Mouse (Mus musculus) liver, postnatal 0 days (tissue): ENCODE measurements at regions not wholly inside any gene's neighbourhood (a gene's known extent, or its start where the extent isn't known, plus 50 kb on each side); places are given as distances from the start of the nearest gene placed in this dataset.

ENCODE experiments used
- ATAC-seq: fragments of 200-750 bp; cut with Nextera tagmentation; 2 replicates; pipeline ENCODE4 v1.8.0; 2017; ENCODE audit warnings: mild to moderate bottlenecking, moderate library complexity
- DNase-seq: peaks from one replicate; pipeline ENCODE4 v3.0.0-alpha.2; 2016
- H3K27ac ChIP-seq: fragments of 300-500 bp; sonication (generic); 2 replicates; pipeline ENCODE4 v1.5.1; 2014; ENCODE audit warnings: antibody characterized with exemption, moderate library complexity, mild to moderate bottlenecking, low read depth
- H3K27me3 ChIP-seq: fragments of 300-500 bp; sonication (generic); 2 replicates; pipeline ENCODE4 v1.6.1; 2014; ENCODE audit warnings: low read length, control low read depth, mixed read lengths; ENCODE audit not compliant: insufficient read depth
- H3K36me3 ChIP-seq: fragments of 300-500 bp; sonication (generic); replicated peaks from 2 replicates; pipeline ENCODE4 v1.6.1; 2014; ENCODE audit warnings: mild to moderate bottlenecking, control low read depth, low read length, moderate library complexity, mixed read lengths; ENCODE audit not compliant: insufficient read depth
- H3K4me1 ChIP-seq: fragments of 300-500 bp; sonication (generic); 2 replicates; pipeline ENCODE4 v1.6.1; 2014; ENCODE audit warnings: antibody characterized with exemption, mild to moderate bottlenecking, control low read depth; ENCODE audit not compliant: insufficient read depth
- H3K4me2 ChIP-seq: fragments of 300-500 bp; sonication (generic); 2 replicates; pipeline ENCODE4 v1.6.1; 2014; ENCODE audit warnings: low read depth, mild to moderate bottlenecking, low read length, moderate library complexity, mixed read lengths
- H3K4me3 ChIP-seq: fragments of 300-500 bp; sonication (generic); 2 replicates; pipeline ENCODE4 v1.5.1; 2014; ENCODE audit warnings: low read depth, low read length
- H3K9ac ChIP-seq: fragments of 300-500 bp; sonication (generic); replicated peaks from 2 replicates; pipeline ENCODE4 v1.6.1; 2014; ENCODE audit warnings: mild to moderate bottlenecking, moderate library complexity
- H3K9me3 ChIP-seq: fragments of 300-500 bp; sonication (generic); 2 replicates; pipeline ENCODE4 v1.6.1; 2016; ENCODE audit warnings: mild to moderate bottlenecking, control low read depth, low read length, mixed read lengths
- CTCF ChIP-seq: sonication (generic); IDR thresholded peaks from 2 replicates; pipeline ENCODE4 v1.5.1; 2016; ENCODE audit warnings: antibody characterized with exemption, low read depth
- EP300 ChIP-seq: IDR thresholded peaks from 2 replicates; pipeline ENCODE4 v1.6.1; 2016; ENCODE audit warnings: antibody characterized with exemption, low read depth, mild to moderate bottlenecking
- WGBS: fragments of 180-500 bp; shearing (Covaris S2); extraction: QIAGEN DNeasy Blood & Tissue Kit; methylation state at CpG from one replicate; pipeline ENCODE4 v1.1.7; 2014; ENCODE audit not compliant: insufficient replicate concordance; 5-methylcytosine and 5-hydroxymethylcytosine counted together

DNA sequence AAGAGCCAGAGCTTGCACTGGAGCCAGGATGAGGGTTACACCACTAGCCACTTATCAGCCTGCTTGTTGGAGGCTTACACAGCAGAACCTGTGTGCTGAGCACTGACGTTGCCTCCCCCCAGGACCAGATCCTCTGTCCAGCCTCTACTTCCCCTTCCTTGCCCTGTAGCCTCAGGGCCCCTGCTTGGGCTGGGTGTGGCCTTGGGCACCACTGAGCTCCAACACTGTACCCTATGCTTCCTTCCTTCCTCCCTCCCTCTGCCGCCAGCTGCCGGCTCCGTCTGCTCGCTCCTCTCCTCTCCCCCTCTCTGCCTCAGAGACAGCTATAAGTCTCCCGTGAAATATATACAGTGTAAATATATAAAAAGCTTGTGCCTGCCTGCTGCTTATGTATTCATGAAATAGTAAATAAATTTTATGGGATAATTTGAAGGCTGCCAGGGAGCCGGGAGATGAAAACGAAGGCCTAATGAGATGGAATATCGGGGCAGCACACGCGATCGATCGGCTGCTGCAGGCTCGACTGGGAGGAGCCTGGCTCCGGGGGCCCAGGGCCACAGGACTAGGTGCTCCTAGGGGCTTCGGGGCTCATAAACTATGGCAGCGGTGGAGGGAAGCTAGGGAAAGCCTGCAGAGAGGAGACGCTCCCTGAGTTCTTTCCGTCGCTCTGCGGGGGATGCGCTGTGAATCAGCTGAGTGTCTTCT is 135.6 kb downstream of the Rbm19 start:
- Histone ChIP-seq H3K4me3 (no peak overlapping the region), H3K27ac (no peak overlapping the region), H3K9ac (no peak overlapping the region), H3K36me3 (no peaks in the 10 kb centered on the region), H3K27me3 (peaks cover 13% of the 10 kb centered on the region; the same call in 1 of the 2 replicates), H3K4me1 (no peaks in the 10 kb centered on the region), H3K9me3 (no peaks in the 10 kb centered on the region), H3K4me2 (peak overlapping the region; percentile 29; the same call in 1 of the 2 replicates)
- WGBS = 8% methylated on average over 22 of the region's 22 CpGs
- TF ChIP-seq CTCF = no peak
- no peak for TF ChIP-seq EP300
- ATAC-seq (no peak), DNase-seq (no peak)

DNA sequence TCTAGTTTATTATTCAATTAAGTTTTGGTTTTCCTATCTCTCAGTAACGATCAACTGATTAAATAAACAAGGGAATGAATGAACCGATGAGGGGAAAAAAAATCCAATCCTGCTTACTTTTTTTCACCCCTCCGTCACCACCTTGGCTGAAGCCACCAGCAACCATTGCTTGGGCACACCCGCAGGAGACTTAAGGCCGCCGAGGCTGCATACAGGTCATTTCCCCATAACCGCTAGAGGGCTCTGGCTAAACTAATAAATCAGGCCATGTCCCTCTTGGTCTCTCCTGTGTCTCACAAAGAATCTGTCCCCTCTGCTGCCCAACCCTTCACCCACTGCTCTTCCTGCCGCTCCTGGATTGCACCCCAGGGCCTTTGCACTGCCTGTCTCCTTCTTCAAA is 136.3 kb downstream of the Rbm19 start:
- no peak for DNase-seq
- peaks cover 13% of the 10 kb centered on the region; the same call in 1 of the 2 replicates for H3K27me3 ChIP-seq
- H3K4me1 ChIP-seq = no peaks in the 10 kb centered on the region
- H3K27ac ChIP-seq = no peak overlapping the region
- no peak overlapping the region for H3K4me3 ChIP-seq
- TF ChIP-seq EP300 (no peak), CTCF (peak; percentile 47)
- no peak overlapping the region for H3K4me2 ChIP-seq
- H3K36me3 ChIP-seq = no peaks in the 10 kb centered on the region
- H3K9me3 ChIP-seq = no peaks in the 10 kb centered on the region
- ATAC-seq = no peak
- WGBS = 10% methylated on average over 8 of the region's 8 CpGs
- H3K9ac ChIP-seq = no peak overlapping the region

DNA sequence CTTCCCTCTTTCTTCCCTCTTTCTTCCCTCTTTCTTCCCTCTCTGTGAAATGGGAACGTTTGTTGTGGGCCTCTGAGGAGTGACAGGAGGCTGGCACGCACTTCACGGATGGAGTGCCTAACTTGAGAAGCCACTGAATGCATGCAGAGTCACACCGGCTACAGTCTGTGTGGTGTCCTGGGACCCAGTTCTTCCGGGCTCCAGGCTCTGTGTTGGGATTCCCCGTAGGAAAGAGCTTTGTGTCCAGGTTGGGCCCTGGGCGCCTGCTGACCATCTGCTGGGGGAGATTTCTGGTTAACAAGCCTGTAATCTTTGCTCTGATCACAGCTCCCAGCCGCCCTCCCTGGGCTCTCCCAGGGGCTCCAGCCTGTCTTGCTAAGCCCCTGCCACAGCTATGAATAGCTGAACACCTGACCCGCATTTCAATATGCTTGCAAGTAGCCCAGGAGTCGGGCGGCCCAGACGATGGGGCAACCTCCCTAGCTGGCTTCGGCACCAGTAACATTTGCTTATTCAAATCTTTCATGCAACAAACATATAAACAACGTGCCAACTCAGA is 146.5 kb downstream of the Rbm19 start:
- Histone ChIP-seq H3K4me2 (no peak overlapping the region), H3K9ac (no peak overlapping the region), H3K4me1 (no peaks in the 10 kb centered on the region), H3K4me3 (no peak overlapping the region), H3K9me3 (no peaks in the 10 kb centered on the region), H3K36me3 (no peaks in the 10 kb centered on the region), H3K27me3 (peaks cover 2% of the 10 kb centered on the region), H3K27ac (no peak overlapping the region)
- no peak for ATAC-seq
- no peak for DNase-seq
- WGBS = 55% methylated on average over 14 of the region's 14 CpGs
- TF ChIP-seq CTCF (no peak), EP300 (no peak)

DNA sequence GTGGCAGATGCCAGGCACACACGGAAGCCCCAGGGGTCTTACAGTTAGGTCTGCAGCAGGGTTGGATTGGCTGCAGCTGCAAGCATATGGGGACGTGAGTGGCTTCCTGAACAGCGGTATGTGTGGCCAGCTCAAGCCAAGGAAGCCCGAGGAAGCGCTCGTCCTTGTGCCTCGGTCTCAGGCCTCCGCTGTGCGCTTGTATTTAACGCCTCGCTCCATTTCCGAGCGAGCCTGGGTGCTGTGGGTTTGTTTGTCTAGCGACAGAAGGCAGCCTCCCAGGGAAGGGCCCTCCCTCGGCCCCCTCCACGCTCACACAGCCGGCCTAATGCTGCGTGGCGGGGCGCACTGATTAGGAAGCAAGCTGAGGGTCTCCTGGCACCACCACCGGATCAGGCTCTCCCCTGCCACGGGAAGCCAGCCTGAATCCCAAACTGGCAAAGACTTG is 153.2 kb downstream of the Rbm19 start:
- no peak overlapping the region for H3K9ac ChIP-seq
- H3K4me2 ChIP-seq = no peak overlapping the region
- DNase-seq (no peak), ATAC-seq (no peak)
- no peak overlapping the region for H3K4me3 ChIP-seq
- no peaks in the 10 kb centered on the region for H3K36me3 ChIP-seq
- no peaks in the 10 kb centered on the region for H3K4me1 ChIP-seq
- TF ChIP-seq CTCF (no peak), EP300 (no peak)
- H3K27me3 ChIP-seq = peaks cover 10% of the 10 kb centered on the region; the same call in 1 of the 2 replicates
- no peaks in the 10 kb centered on the region for H3K9me3 ChIP-seq
- H3K27ac ChIP-seq = no peak overlapping the region
- WGBS = 7% methylated on average over 22 of the region's 22 CpGs

DNA sequence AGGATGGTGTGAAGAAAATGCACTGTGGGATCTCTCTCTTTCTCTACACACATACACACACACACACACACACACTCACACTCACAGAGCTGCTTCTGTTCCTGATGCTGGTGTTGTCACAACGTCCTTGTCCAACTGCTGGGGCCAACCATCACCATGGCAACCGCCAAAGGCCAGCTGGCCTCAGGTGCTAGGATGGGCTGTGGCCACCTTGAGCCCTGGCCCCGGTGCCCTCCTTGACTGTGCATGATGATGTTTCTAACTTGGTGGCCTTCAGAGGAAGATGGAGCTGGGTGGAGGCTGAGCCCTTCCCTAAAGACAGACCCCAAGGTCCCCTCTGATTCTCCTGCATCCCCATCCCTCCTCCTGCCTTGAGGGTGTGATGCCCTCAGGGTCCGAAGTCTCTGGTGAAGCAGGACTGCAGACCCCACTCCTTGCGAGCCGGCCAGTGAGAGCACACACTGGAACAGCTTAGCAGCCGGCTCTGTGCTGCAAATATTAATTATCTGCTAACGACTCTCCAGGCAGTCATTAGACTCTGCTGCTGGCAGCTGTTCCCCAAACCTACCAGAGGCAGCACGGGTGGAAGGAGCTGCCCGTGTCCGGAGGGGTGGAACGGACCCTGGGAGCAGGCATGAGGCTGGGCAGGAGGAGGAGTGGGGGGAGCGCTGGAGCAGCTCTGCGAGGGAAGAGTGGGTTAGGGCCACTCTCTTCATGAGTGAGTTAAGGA is 154.8 kb downstream of the Rbm19 start:
- ATAC-seq = no peak
- Histone ChIP-seq H3K9me3 (no peaks in the 10 kb centered on the region), H3K27me3 (peaks cover 10% of the 10 kb centered on the region; the same call in 1 of the 2 replicates), H3K9ac (no peak overlapping the region), H3K4me1 (no peaks in the 10 kb centered on the region), H3K36me3 (no peaks in the 10 kb centered on the region), H3K4me3 (no peak overlapping the region), H3K4me2 (no peak overlapping the region), H3K27ac (no peak overlapping the region)
- WGBS = 56% methylated on average over 14 of the region's 14 CpGs
- DNase-seq = no peak
- no peak for TF ChIP-seq CTCF
- no peak for TF ChIP-seq EP300

DNA sequence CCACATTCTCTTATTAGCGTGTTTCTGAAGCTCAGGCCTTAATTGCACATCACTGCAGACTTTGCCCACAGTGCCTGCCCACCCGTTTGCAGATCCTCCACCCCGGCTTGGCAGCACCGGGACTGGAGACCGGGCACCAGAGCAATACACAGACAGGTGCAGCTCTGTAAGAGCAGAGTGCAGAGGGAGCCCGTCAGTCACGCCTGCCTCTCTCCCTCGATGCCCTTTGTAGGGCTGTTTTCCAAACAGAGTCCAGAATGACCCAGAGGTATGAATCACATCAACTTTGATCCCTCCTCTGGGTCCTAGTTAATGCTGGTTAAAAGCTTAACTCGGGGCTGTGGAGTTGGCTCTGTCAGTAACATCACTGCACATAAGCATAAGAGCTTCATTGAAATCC is 155.3 kb upstream of the Lhx5 start:
- H3K4me2 ChIP-seq = no peak overlapping the region
- H3K9me3 ChIP-seq = no peaks in the 10 kb centered on the region
- DNase-seq (no peak), ATAC-seq (no peak)
- H3K27ac ChIP-seq = no peak overlapping the region
- no peak overlapping the region for H3K4me3 ChIP-seq
- no peak overlapping the region for H3K9ac ChIP-seq
- H3K4me1 ChIP-seq = no peaks in the 10 kb centered on the region
- H3K36me3 ChIP-seq = no peaks in the 10 kb centered on the region
- WGBS = 74% methylated on average over 9 of the region's 9 CpGs
- TF ChIP-seq CTCF (no peak), EP300 (no peak)
- peaks cover 21% of the 10 kb centered on the region for H3K27me3 ChIP-seq
